Mouse (Mus musculus) heart, adult 11 months (tissue): ENCODE data around the gene Rras2.
A peak's percentile ranks its signal among the peaks of the same experiment; 100 is the strongest.

Experiments used
- DNase-seq: peaks from one replicate; pipeline ENCODE4 v3.0.0; 2022

Gene Rras2

DNA sequence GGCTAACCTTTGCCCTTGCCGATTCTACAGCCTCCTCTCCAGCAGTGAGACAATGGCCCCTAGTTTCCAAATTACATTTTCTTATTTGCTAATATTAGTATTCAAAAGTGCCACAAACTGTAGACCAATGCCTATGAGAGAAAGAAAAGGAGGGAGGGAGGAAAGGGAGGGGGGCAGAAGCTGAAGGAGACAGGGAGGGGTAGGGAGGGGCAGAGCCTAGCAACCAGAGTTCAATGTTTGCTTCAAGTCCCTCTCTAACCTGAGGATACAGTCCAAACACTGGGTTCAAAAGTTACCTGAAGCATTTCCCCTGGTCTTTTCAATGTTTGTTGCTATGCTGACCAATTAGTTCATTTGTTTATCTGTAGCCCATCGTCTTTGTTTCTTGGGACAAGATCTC lies 7.1 kb downstream of the Rras2 start:
- DNase-seq = no peak

DNA sequence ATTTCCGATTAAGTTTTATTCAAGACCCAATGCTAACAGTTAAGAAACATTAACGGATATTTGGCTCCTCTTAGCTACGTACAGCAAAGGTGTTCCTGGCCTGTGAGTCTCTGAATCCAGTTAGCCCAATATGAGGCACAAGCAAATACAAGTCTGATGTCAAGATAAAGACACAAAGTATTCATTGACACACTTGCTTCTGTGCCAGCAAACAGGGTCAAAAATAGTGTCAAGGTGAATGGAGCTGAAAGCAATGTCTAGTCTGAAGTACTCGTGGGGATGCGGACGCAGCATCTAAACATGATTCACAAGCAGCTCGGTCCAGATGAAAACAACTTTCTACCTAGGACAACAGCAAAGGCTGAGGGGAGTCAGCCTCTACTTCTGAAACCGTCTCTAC lies 11.7 kb downstream of the Rras2 start:
- DNase-seq = no peak

DNA sequence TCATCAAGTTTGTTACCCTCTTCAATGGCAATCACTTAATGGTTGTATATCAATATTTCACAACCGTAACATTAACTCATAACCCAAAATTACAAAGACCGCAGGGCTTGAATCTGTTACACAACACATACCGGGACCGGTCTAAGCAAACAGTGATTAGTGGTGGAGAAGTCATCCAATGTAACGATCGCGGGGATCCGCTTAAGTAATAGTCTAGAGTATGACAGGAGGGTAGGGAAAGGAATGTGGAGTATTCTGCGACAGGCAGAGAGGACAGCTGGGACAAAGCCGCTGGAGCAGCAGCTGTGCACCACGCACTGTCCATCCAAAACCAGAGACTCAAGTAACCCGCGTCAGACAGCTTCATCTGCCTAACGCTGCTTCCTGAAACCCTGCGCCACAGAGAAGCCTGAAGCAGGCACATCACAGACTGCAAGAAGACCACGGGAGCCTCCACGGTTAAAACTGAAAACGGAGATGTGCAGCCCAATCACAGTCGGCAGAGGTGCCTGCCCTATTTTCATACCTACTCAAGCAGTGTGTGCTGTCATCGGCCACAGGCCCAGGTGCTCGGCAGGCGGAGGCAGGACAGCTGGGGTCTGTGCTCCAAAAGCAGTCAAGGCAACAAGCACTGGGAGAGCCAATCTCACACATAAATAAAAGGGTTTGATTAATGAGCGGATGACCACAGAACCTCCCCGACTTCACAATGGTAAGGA lies 13.8 kb downstream of the Rras2 start:
- DNase-seq = no peak

DNA sequence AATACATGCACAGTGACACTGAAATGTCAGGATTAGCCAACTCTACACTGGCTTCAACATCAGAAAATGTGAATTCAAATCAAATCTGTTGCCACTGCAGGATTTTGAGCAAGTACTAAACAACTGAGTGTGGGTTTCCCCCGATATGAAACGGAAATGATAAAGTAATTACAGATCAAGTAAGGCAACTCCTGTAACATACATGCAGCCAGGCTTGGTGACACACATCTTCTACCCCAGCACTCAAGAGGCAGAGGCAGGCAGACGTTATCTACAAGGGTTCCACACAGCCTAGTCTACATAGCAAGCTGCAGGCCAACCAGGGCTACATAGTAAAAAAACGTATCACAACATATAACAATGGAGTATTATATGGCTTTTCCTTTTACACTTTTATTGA lies 14.4 kb downstream of the Rras2 start:
- no peak for DNase-seq

DNA sequence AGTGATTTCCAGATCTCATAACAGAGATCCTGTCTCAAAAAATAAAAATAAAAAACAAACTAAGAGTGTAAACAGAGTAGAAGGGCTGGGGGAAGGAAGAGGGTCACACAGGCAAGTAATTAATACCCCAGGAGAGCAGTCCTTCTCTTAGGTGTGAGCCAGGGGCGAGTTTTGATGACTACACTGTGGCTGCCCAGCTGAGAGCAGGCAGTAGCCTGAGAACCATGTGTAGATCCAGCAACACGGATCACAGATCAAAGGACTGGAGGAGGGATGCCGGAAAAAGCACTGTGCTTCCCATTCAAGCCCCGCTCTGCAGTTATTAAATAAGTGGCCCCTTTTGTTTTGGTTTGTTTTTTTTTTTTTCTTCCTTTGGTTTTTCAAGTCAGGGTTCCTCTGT lies 15.0 kb downstream of the Rras2 start:
- DNase-seq = no peak

DNA sequence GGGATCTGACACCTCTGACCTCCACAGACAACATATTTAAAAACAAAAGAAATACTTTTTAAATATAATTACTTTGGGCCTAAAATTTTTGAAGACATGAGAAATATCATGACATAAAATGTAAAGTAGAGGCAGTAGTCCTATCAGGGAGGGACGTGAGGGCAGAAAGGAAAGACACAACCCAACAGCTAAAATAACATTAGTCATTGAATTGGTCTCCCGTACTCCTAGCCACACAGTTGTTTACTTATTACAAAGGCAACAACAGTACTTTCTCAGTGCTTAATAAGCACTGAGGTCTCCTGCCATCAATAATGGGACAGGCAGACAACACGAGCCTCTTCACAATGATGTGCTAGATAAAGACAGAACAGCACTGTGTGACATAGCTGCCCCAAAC lies 16.2 kb downstream of the Rras2 start:
- no peak for DNase-seq

DNA sequence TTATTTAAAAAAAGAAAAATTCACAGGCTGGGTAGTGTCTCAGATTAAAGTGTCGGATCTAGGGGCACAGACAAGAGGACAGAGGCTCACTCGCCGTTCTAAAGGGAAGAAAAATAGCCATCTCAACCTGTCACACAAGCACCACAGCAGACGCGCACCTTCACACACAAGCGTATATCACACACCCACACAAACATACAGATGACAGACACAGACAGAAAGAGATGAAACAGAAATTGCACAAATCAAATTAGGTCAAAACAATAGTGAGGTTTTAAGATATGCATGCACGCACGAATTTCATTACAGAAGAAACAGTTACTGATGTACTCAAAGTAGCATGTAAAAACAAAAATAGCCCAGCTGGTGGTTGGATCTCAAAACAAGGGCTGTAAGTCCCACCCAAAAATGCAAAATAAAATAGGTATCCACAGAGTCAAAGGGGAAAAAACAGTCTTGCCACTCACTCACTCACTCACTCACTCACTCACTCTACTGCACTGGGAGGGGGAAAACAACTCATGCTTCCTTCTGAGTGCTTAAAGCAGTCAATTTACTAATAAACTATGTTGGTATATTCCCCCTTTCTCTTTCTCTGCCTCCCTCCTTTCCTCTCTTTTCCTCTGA lies 23.9 kb downstream of the Rras2 start:
- no peak for DNase-seq

DNA sequence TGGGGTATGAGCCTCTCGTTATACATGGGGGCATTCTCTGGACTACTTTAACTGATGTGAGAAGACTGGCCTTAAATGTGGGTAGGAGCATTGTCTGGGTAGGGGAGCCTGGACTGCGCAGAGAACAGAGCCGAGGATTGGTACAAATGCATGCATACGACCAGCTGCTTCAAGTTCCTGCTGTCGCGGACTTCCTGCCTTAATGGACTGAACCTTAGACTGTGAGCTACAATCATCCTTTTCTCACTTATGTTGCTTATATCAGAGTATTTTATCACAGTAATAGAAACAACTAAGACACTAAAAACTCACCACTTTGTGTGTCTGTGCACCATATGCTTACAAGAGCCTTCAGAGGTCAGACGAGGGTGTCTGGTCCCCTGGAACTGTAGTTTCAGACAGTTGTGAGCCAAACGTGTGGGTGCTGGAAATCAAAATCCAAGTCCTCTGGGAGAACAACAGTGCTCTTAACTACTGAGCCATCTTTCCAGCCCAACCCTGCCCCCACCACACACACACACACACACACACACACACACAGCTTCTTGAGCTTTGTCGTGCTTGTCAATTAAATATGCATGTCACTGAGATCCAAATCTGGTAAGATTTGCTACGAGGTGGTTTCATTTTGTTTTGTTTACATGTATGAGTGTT lies 26.6 kb downstream of the Rras2 start:
- no peak for DNase-seq

DNA sequence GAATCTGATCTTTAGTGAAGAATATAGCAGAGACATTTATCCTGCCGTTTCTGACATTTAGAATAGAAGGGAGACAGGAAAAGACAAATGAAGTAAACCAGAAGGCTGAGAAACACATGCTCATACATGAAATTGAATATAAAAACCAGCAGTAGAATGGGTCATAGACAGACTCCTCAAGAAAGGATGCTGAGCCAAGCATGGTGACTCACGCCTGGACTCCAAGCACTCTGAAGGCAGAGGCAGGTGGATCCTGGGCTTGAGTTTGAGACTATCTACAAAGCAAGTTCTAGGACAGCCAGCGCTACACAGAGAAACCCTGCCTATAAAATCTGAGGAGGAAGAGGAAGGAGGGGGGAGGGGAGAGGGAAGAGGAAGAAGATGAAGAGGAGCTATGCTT lies 27.4 kb downstream of the Rras2 start:
- DNase-seq = no peak

DNA sequence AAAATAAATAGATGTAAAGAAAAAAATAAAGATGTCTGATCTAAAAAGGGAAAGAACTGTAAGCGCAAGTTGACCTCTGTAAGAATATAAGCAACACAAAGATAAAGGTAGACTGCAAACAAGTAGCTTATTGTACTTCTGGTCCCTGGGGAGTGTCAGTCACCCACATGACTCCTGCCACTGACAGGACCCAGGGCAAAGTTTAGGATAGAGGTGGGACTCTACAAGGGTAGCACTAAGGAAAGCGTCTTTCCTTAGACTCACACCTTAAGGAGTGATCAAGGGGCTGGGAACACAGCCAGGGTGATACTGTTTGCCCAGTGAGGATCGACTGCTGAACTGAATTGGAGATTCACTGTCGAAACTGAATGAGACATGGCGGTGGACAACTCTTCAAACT lies 28.7 kb downstream of the Rras2 start:
- no peak for DNase-seq

DNA sequence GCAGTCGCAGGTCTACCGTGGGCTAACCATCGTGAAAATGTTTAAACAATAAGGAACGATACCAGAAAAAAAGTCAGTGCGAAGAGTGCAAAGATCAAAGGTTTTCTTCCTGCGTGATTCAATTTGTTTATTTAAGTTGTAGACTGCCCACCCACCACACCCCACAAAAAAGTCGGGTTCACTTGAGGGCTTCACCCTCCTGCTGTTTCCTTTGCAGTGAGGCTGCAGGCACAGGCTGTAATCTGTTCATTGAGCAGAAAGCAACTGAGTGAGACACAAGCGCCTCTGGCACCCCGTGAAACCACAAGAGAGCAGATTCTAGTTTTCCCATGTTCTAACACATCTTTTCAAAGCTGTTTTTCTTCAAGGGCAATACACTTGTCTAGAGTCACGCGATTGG lies 29.6 kb downstream of the Rras2 start:
- no peak for DNase-seq

DNA sequence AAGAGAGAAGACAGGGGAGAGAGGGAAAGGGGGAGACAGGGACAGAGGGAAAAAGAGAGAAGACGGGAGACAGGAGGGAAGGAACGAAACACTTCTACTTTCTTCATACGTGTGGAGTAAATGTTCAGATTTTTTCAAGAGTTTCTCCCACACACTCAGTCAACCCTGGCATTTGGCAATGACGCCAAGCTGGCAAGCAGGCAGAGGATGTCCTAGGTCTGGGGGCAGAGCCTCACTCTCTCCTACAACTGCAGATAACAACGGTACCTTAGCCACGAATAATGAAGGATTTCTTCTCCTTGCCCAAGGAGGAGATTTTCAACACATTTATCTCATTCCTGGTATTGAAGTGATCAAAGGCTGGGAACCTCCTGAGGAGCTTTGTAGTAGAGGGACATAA lies 30.2 kb downstream of the Rras2 start:
- DNase-seq = no peak

DNA sequence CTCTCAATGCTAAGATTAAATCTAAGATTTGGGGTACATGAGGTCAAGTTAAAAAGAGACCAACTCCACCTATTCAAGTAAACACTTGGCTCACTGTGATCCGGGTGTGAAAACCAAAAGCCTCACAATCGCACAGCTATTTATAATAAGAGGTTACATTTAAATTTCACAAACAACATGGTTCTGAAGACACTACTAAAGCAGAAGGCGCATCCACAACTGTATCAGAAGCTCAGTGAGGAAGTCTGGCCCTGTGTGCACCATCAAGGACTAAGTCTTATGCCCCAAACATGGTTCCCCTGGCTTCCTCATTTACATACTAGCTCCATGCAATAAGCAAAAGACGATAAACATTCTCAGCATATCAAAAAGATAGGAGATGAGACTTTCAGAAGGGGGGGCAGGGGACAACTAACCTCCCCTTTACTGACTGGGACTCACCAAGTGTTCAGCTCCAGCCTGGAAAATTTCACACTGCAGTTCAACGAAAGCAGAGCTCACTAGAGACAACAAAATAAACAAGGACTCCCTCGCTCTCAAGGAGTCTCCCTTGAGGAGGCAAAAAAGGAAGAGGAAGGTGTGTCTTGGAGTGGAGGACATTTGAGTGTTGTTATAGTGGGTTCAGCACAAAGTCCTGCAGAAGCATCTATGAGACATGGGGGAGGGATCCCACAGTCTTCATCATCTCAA lies 31.4 kb downstream of the Rras2 start:
- no peak for DNase-seq

DNA sequence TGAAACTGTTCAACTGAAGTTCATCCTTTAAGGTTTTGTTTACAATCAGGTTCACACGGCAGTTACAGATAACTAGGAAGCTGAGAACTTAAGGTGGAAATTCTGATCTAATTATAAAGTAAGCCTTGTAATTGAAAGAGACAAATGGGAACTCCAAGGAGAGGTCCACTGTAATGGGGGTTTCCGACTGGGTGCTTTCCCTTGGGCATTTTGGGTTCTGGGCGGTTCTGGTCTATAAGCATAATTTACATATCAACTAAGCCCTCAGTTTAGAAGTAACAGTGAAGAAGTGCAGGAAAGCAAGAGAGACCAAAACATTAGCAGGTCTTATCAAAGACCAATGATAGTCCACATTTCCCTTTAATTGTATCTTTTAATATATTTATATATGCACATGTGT lies 33.8 kb downstream of the Rras2 start:
- DNase-seq = no peak

DNA sequence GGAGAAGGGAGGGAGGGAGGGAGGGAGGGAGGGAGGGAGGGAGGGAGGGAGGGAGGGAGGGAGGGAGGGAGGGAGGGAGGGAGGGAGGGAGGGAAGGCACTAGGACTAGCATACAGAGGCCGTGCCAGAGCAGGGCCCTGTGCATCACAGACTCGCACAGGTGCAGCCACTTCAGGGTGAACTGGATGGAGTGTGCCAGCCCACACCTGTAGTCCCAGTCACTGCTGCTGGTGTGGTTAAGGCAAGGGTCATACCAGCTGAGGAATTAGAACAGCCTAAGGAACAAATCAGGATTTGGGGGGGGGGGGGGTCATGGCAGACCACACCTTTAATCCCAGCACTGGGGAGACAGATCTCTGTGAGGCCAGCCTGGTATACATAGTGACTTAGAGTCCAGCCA lies 34.5 kb downstream of the Rras2 start:
- DNase-seq = no peak

DNA sequence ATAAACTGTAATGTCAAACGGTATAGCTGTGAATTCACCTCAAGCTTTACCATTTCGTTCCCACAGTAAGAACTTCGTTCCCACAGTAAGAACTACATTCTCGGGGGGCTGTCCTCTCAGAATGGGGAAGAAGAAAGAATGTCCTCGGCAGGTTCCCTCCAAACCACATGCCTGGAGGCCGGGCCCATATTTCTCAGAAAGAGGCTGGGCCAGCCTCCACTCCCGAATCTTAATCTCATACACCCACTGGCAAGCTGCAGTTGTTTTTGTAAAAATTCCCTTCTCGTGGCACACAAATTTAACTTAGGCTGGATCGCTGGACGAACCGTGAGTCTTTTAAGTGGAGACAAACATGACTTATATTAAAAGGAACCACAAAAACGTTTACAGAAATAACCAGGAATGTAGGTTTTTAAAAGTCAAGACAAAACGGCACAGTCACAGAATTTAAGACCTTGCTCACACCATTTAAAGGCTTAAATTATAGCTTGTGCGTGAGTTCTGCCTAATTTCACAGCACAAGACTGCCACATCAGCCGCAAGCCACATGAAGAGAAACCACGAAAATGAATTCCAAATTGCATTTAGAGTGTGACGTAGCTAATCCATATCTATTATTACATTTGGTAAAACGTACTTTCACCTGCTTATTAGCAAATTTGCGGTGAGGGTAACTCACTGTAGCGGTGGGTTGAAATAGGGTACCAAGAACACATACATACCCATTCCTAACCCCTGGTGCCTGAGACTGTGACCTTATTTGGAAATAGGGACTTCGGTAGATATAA lies 35.8 kb downstream of the Rras2 start:
- no peak for DNase-seq

DNA sequence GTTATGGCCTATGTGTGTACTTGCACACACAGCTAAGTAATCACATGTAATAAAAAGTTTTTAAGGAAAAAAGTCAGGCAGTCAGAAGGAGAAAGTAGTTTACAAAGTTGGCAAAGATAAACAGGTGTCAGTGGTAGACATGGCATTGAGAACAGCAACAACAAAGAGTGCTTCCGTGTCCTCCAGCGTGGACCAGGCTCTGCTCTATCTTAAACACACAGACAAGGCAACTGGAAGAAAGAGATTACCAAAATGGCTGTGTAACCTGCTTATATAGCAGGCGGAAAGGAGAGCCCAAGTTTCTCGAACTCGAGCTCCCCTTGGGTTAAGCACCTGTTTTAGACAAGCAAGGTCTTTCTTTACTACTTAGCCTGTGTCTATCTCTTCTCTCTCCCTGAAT lies 37.3 kb downstream of the Rras2 start:
- no peak for DNase-seq

DNA sequence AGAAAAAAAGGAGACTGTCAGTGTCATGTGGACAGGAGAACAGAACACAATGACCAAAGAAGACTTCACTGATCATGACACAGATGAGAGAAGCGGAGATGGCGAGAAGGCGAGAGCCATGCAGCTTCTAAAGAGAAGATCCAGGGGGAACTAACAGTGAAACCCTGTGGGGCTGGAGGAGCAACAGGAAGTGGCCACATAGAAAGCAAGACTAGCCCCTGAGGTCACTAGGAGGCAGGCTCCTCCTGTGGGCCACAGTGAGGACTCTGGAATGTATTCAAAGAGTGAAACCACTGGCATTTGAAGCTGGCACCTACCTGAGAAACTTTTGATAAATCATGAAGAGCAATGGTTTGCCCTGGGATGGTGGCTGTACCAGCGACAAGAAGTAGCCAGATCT lies 38.2 kb downstream of the Rras2 start:
- no peak for DNase-seq

DNA sequence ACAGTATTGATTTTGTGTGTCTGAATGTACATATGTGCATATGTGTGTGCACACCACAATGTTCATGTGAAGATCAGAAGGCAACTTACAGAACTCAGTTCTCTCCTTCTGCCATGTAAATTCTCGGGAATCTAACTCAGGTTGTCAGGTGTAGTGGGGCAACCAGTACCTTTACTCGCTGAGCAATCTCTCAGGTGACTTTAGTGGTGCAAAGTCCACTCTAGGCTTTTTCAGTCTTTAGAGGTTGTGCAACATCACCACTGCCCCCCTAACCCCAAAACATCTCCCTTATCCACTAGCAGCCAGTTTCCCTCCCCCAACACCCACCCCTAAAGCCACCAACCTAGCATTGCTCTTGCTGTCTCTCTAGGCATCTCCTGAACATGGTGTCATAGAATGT lies 43.0 kb downstream of the Rras2 start:
- no peak for DNase-seq

DNA sequence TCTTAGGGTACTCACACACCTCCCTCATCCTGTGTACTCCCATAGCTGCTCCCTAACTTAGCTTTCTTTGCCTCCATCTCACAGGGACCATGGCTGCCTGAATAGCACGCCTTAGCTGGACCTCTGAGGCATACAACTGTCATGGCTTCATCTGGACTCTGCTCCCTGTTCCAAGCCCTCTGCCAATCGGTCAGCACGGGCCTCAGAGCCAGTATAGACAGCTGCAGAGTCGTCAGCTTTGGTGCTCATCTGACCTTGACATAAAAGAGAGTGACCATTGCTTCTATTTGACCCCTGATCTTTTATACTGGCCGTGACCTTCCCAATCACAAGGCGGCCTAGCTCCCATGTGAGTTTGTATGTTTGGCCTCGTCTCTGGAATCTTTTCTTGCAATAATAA lies 43.4 kb downstream of the Rras2 start:
- no peak for DNase-seq

DNA sequence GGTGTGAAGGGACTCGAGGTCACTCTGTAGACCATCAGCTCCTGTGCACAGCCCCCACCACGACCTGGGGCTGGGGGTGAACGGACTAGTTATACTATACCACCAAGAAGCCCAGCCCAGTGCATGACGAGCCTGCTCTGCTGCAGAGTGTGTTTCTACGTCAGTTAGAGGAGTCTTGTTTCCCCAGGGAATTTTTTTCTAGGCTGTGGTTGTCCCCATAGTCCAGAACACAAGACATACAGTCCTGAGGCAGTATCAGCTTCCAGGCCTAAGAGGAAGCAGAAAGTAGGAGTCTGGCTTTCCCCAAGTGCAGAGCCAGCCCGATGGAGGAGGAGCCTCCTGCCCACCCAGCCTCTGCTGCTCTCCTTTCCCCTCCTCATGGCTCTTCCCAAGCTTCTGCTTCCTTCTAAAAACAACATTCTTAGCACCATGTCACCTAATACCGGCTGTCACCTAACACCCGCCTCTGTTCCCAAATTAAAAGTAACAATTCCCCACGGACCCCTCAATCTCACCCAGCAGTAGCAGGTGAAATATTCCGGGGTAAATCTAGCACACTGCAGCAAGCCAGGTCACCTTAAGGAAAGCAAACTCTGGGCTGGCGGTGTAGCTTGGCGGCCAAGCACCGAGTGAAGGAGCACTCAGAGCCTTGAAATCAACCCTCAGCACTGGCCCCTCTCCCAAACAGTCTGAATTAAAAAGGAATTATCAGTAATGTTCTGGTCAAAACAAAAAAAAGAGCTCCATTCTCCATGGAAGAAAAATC lies 45.5 kb downstream of the Rras2 start:
- peak; percentile 94 for DNase-seq

DNA sequence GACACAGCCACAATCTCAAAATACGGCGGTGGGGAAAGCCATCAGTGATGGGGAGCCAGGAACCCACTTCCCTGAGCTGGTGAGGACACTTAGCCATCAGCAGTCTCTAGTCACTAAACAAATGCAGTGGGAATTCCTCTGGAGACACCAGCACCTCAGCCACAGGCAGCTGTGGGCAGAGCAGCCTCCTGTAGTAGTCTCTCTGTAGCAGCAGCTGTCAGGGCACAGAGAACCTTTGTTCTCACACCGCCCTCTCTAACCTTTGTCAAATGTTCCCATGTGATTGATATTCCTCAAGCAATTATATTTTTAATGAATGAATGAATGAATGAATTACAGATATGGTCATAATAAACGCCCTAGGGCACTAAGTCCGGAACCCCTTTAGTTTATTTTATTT lies 46.2 kb downstream of the Rras2 start:
- no peak for DNase-seq
